Mouse (Mus musculus): Measurements from ENCODE around the gene Rab9. TPM values are rescaled to one million over a fixed set of nuclear protein-coding genes. Genes with fewer than 3 reads are reported as not detected.
"Not testable (repeated sequence)": the region's sequence is repeated elsewhere in the genome, so short reads cannot be mapped to it uniquely, and the experiment has no call there.

The Rab9 gene
- total RNA-seq (2017), result 38.1 and 38.6 TPM in 2 replicates

- peak; percentile 99 for ATAC-seq (ENCODE audit: extremely low read depth, insufficient number of reproducible peaks, low FRiP score, poor library complexity, severe bottlenecking)
These were observed at the start of gene Rab9 for GRCm38 (mm10) chrX:166479365-166479983. TSS of gene Rab9 (minus strand) at chrX:166479867.

- ATAC-seq (ENCODE audit: extremely low read depth, insufficient number of reproducible peaks, low FRiP score, poor library complexity, severe bottlenecking), result no peak
These were observed 48.5 kb upstream of the Rab9 start for GRCm38 (mm10) chrX:166528126-166528525.

- ATAC-seq (ENCODE audit: extremely low read depth, insufficient number of reproducible peaks, low FRiP score, poor library complexity, severe bottlenecking), result no peak
These were observed 46.1 kb upstream of the Rab9 start for GRCm38 (mm10) chrX:166525637-166526315.

- no peak for ATAC-seq (ENCODE audit: extremely low read depth, insufficient number of reproducible peaks, low FRiP score, poor library complexity, severe bottlenecking)
These were observed 41.1 kb upstream of the Rab9 start for GRCm38 (mm10) chrX:166520782-166521181.

- ATAC-seq (ENCODE audit: extremely low read depth, insufficient number of reproducible peaks, low FRiP score, poor library complexity, severe bottlenecking), result no peak
These were observed 38.7 kb upstream of the Rab9 start, which contains the start of gene Tceanc for GRCm38 (mm10) chrX:166518345-166518744. TSS of gene Tceanc (minus strand) at chrX:166518567.

- no peak for ATAC-seq (ENCODE audit: extremely low read depth, insufficient number of reproducible peaks, low FRiP score, poor library complexity, severe bottlenecking)
These were observed 37.0 kb upstream of the Rab9 start for GRCm38 (mm10) chrX:166516631-166517030.

GRCm38 (mm10) chrX:166515923-166516322 lies 36.3 kb upstream of the Rab9 start:
- no peak for ATAC-seq (ENCODE audit: extremely low read depth, insufficient number of reproducible peaks, low FRiP score, poor library complexity, severe bottlenecking)

GRCm38 (mm10) chrX:166514035-166514434 lies 34.4 kb upstream of the Rab9 start:
- ATAC-seq (ENCODE audit: extremely low read depth, insufficient number of reproducible peaks, low FRiP score, poor library complexity, severe bottlenecking), result not testable (repeated sequence)

- no peak for ATAC-seq (ENCODE audit: extremely low read depth, insufficient number of reproducible peaks, low FRiP score, poor library complexity, severe bottlenecking)
These were observed 32.4 kb upstream of the Rab9 start for GRCm38 (mm10) chrX:166512071-166512470.

GRCm38 (mm10) chrX:166511107-166511506 lies 31.4 kb upstream of the Rab9 start:
- no peak for ATAC-seq (ENCODE audit: extremely low read depth, insufficient number of reproducible peaks, low FRiP score, poor library complexity, severe bottlenecking)

GRCm38 (mm10) chrX:166509761-166510738 lies 30.4 kb upstream of the Rab9 start:
- ATAC-seq (ENCODE audit: extremely low read depth, insufficient number of reproducible peaks, low FRiP score, poor library complexity, severe bottlenecking), result peak; percentile 99

- no peak for ATAC-seq (ENCODE audit: extremely low read depth, insufficient number of reproducible peaks, low FRiP score, poor library complexity, severe bottlenecking)
These were observed 24.8 kb upstream of the Rab9 start for GRCm38 (mm10) chrX:166504421-166504820.

- ATAC-seq (ENCODE audit: extremely low read depth, insufficient number of reproducible peaks, low FRiP score, poor library complexity, severe bottlenecking), result no peak
These were observed 20.0 kb upstream of the Rab9 start for GRCm38 (mm10) chrX:166499496-166500190.

- ATAC-seq (ENCODE audit: extremely low read depth, insufficient number of reproducible peaks, low FRiP score, poor library complexity, severe bottlenecking), result no peak
These were observed 18.1 kb upstream of the Rab9 start for GRCm38 (mm10) chrX:166497771-166498170.

- no peak for ATAC-seq (ENCODE audit: extremely low read depth, insufficient number of reproducible peaks, low FRiP score, poor library complexity, severe bottlenecking)
These were observed 15.4 kb upstream of the Rab9 start for GRCm38 (mm10) chrX:166495052-166495451.

GRCm38 (mm10) chrX:166478631-166479364 lies 869 bp downstream of the Rab9 start:
- 0 out of 2 replicates have a peak, but pooled peaks have one; percentile 23 for ATAC-seq (ENCODE audit: extremely low read depth, insufficient number of reproducible peaks, low FRiP score, poor library complexity, severe bottlenecking)

GRCm38 (mm10) chrX:166477393-166477792 lies 2.3 kb downstream of the Rab9 start:
- no peak for ATAC-seq (ENCODE audit: extremely low read depth, insufficient number of reproducible peaks, low FRiP score, poor library complexity, severe bottlenecking)

GRCm38 (mm10) chrX:166472612-166473011 lies 7.1 kb downstream of the Rab9 start:
- no peak for ATAC-seq (ENCODE audit: extremely low read depth, insufficient number of reproducible peaks, low FRiP score, poor library complexity, severe bottlenecking)

Data from neutrophil, adult 5-6 weeks (primary cell).